Mouse (Mus musculus): ENCODE measurements at regions not wholly inside any gene's neighbourhood (a gene's known extent, or its start where the extent isn't known, plus 50 kb on each side); places are given as distances from the start of the nearest gene placed in this dataset.
A peak's percentile ranks its signal among the peaks of the same experiment; 100 is the strongest.

- DNase-seq (ENCODE audit: inconsistent ontology term), result no peak
Measured at GRCm38 (mm10) chr5:73918011-73918410, 150.2 kb downstream of the Usp46 start.

GRCm38 (mm10) chr5:73919936-73920335 lies 148.3 kb downstream of the Usp46 start:
- no peak for DNase-seq (ENCODE audit: inconsistent ontology term)

GRCm38 (mm10) chr5:73927534-73927933 lies 140.7 kb downstream of the Usp46 start:
- no peak for DNase-seq (ENCODE audit: inconsistent ontology term)

GRCm38 (mm10) chr5:73928691-73929090 lies 139.5 kb downstream of the Usp46 start:
- no peak for DNase-seq (ENCODE audit: inconsistent ontology term)

DNA sequence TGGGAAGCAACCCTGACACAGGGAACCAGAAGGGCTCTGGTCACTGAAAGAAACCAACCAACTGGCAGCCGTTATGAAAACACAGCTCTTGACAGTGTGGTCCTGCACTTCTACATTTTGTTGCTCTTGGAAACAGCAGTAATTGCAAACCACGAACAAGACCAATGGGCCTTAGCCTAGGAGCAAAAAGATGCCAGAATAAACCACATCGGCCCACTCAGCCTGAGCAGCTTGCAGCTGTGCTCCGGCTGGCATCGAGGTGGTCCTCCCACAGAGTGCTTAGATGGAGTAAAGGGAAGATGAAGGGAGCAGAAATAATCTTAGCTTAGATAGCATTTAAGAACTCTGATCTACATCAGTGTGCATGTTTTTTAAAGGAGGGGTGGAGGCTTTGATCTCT lies 138.0 kb downstream of the Usp46 start:
- DNase-seq (ENCODE audit: inconsistent ontology term), result peak; percentile 42

DNA sequence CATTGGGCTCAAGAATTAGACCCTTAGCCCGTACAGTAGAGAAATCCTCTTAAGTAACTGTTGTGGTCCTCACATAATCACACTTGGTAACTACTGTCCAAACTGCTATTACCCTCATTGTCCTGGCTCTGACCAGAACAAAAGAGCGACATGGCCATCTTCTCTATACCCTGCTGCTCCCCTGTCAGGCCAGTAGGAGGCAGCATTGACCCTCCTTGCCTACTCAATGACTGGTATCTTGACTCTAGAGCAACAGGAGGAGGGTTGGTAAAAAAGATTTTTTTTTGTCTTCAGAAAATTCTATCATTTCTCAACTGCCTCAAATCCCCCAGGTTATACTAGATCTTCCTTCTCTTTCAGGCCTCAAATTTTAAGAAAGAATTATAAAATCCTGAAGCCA lies 130.4 kb downstream of the Usp46 start:
- no peak for DNase-seq (ENCODE audit: inconsistent ontology term)

- DNase-seq (ENCODE audit: inconsistent ontology term), result no peak
Measured at GRCm38 (mm10) chr5:73938450-73938849, 129.8 kb downstream of the Usp46 start.

- DNase-seq (ENCODE audit: inconsistent ontology term), result peak; percentile 38
Measured at GRCm38 (mm10) chr5:73942950-73943349, 125.3 kb downstream of the Usp46 start.

GRCm38 (mm10) chr5:73945671-73946070 lies 122.6 kb downstream of the Usp46 start:
- no peak for DNase-seq (ENCODE audit: inconsistent ontology term)

DNA sequence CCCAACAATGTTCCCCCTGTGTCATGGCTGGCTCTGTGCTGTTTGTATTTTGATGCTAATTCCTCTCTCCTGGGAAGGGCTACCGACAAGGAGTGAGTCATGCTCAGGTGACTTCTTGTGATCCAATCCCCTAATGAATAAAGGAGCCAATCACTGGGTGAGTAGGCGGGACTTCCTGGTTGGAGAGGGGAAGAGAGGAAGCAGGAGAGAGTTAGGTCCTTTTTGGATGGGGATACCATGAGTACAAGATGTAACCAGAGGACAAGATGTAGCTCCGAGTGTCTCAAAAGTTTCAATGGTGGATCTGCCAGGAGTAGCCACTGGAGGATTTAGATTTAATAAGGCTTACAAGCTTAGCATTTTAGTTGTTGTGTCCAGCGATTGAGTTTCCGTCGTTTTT lies 122.1 kb downstream of the Usp46 start:
- no peak for DNase-seq (ENCODE audit: inconsistent ontology term)

DNA sequence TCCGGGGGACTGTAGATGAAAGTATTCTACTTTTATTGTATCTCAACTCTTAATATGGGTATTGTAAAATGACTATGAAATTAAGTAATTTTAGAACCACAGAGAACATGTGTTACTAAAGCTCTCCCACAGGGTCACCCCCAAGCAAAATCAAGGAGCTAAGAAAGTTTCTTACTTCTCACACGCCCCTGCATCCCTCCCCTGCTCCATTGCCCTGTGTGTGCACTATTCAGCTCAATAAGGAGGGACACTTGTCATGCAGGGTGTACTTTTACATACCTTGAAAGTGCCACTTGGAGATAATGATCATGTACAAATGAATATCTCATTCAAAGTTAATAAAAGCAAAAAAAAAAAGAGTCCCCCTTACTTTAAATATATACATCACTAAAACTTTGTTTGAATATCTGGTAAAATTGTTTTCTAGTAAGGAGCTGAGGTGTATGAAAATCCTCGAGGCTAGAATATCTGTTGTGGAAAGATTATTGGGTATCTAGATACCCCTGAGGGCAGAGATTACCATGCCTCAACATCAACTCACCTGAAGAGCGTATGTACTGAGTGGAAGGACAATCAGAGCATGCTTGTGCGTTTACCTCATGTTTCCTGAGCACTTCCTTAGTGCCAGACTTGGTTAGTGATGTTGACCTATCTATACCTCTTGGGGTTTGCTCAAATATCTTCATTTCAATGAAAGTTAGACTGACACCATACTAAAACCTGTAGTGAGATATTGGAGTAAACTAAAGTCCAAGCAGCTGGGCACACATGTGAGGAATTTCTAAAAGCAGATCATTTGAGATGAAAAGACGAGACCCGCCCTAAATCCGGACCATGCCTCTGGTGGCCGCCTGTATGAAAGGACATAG lies 120.0 kb downstream of the Usp46 start:
- DNase-seq (ENCODE audit: inconsistent ontology term), result no peak
